Mouse (Mus musculus) left cerebral cortex, postnatal 4 days (tissue): ENCODE data around the gene Wdfy3. TPM values are rescaled to one million over a fixed set of nuclear protein-coding genes. Genes with fewer than 3 reads are reported as not detected.

Experiments
- DNase-seq: peaks from one replicate; pipeline ENCODE4 v3.0.0-alpha.2; 2022
- intact Hi-C: fragments of 180-260 bp; cut with DNase I; formaldehyde crosslinking; loops from one replicate; pipeline ENCODE4 v1.15.1; 2025
- total RNA-seq, 2 experiments: library from RNA; stranded (reverse); gene quantifications; 2 replicates each; pipeline ENCODE4 v1.2.3; 2021

Wdfy3 gene
- total RNA-seq, 2 experiments from 2014 or later = 118 TPM

- DNase-seq = no peak
- intact Hi-C loops = no loop called here
Observed at GRCm38 (mm10) chr5:101811296-101812169, 258.2 kb downstream of the Wdfy3 start.

DNA sequence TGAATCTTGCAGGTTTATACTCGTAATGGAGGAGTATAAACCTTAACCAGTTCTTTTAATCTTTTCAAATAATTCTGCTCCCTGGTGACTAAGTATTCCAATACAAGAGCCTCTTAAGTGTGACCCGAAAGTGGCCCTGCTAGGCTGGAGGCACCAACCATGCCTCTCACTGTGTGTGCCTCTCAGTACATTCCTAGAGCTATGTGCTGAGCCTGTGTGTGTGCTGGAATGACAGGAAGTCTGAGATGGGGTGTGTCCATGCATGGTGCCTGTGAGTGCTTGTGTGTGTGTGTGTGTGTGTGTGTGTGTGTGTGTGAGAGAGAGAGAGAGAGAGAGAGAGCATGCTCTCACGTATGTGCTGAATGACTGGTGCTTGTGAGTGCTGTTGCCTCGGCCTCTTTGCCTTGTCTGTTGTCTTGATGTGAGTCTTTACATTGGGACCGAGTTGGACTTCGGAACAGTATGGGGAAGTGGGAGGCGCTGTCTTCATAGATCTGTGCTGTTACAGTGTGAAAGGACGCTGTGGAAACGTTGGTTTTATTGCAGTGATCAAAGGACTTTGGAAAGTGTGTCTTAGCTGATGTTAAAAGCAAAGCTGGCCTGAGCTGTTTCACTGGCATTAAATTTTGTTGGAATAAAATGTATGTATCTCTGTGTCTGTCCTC, 267.2 kb downstream of the Wdfy3 start:
- intact Hi-C loops = no loop called here
- no peak for DNase-seq

DNA sequence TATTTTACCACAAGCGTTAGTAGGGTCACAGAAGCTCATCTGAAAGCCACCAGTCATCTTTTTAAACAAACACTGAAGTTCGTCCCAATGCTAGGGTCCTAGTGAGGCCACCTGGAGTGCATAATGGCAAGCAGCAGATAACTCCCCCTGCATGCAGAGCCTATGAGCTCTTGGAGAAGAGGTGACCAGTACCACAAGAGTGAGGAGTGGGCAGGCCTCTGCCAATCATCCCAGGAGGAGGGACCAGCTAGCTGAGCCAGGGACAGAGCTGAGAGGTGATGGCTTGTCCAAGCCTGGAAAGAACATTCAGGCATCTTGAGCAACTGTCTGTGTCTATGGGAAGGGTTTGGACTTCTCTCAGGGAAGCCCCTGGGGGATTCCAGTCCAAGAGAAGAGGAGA, 267.8 kb downstream of the Wdfy3 start:
- intact Hi-C loops = no loop called here
- no peak for DNase-seq

DNA sequence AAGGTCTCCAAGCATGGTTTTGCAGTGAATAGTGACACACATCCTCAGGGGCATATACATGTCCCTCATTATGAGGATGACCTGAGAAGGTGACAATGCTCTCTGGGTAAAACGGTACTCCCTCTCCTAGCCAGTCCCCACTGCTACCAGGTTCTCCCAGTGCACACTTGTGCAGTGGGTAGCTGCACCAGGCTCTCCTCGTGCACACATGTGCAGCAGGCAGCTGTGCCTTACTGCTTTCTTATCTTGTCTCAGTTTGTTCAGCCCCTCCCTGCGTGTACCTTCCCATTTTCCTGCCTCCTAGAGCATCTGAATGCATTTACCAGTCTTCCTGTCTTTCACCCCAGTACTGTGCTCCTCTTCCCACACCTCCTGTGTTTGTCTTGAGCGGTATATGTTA, 277.1 kb downstream of the Wdfy3 start:
- intact Hi-C loops = no loop called here
- DNase-seq = no peak

GRCm38 (mm10) chr5:101790560-101790959, 279.2 kb downstream of the Wdfy3 start:
- DNase-seq = no peak
- intact Hi-C loops = no loop called here

- DNase-seq = no peak
- intact Hi-C loops = no loop called here
Observed at GRCm38 (mm10) chr5:101789770-101790169, 280.0 kb downstream of the Wdfy3 start.

- intact Hi-C loops = no loop called here
- DNase-seq = no peak
Observed at GRCm38 (mm10) chr5:101785921-101786614, 283.7 kb downstream of the Wdfy3 start.

DNA sequence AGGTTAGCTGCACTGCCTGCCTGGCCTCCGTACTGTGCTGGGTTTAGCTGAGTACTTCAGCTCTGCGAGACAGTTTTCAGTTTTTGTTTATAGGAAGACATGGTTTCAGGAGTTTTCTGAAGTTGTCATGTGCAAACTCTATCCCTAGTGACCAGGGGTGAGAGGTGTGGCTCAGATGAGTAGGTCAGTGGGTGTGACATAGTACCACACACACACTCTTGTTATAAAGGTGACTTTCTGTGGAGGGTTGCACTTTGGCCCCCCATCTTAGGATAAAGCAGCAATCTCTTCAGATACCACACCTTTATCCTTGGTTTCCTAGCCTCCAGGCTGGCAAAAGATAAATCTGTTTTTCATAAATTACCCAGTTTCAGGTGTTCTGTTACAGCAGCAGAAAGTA, 284.9 kb downstream of the Wdfy3 start:
- no peak for DNase-seq
- intact Hi-C loops = no loop called here

DNA sequence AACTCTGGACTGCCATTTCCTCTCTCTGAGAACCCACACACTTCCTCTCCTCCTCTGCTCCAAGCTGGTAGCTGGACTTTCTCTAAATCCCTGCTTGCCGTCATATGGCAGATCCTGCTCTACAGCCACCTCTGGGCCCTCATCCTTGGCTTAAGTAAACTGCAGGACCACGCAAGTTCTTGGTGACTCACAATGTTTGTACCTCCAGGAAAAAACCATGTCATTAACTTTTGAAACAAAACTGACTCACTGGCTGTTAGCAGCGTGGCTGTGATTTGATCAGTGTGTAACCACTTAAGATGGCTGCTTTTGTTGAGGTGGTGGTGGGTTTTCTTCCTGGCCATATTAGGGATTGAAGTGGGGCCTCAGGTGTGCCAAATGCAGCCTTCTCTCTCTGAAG, 285.4 kb downstream of the Wdfy3 start:
- DNase-seq = no peak
- intact Hi-C loops = no loop called here
